Mouse (Mus musculus): ENCODE data around the gene Pex13. TPM values are rescaled to one million over a fixed set of nuclear protein-coding genes. Genes with fewer than 3 reads are reported as not detected.

Gene Pex13
- total RNA-seq (2023) = 10 to 100 TPM; 20.8 to 21.6 TPM

GRCm38 (mm10) chr11:23665798-23666501, at the start of gene Pex13:
Gene Pex13 (minus strand): TSS chr11:23665959.

DNA sequence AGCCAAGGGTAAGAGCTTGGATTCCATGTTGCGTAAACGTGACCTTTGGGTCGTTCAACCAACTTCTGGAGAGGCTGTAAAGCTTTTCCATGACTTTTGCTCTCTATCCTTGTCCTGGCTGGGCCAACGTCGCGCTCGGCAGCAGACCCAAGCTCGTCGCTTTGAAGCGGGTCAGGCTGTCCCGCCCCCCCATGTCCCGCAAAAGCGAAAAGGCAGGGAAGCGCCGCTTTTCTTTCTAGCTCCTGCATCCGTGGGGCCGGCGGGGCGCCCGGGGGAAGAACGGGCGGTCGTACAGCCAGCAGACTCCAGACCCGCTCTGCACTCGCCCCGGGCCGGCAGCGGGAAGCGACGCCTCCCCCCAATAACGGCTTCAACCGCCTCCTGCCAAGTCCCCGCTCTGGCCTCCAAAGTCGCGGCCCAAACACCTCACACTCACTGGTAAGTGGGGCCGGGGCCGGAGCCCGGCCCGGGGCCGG, 410 bp downstream of the Pex13 start, which contains the start of gene Pus10:
Gene Pus10 (plus strand): TSS at position 364 of the 476 bp plus-strand sequence.

DNA sequence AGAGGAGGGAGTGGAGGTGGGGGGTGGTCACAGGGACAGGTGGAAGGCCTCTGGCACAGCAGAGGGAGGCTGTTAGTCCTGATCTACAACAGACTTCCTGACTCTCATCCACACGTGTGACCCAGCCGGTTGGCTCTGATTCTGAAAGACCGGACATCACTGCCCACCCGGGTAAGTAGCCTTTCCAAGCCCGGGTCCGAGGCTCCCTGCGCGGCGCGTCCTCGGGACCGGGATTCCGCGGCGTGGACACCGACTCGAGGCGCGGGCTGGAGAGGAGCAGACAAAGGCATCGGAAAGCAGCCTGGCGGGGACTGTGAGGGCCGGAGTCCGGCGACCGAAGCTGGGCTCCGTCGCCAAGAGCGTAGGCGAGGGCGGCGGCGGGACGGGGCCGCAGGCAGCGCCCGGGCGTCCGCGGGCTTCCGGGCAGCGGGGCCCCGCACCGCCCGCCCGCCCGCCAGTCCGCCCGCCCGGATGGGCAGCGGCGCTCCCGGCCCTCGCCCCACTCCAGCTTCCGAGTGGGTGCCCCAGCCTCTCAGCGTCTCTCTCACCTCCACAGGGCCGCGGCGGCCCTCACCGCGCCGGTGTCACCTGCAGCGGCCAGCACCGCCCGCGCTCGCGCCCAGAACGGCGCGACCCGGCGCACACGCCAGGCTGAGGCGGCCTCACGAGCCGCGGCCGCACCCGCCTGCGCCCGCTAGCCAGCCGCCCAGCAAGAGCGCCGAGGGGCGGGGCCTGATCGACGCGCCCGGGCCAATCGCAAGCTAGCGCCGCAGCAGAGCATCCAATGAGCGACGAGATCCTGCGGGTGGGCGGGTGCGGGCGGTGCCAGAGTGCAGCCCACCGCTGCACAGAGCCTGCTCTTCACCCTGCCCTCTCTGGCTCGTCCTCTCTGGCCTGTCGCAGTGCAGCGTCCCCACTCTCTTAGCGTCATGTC, 32.5 kb downstream of the Pex13 start, which contains the start of gene 0610010F05Rik:
Gene 0610010F05Rik (minus strand): TSS at position 695 of the 934 bp plus-strand sequence.

Other genes starting within 250 kb of the Pex13 start
- gene Ahsa2, start 167.9 kb downstream of the Pex13 start, total RNA-seq (2023) = 10 to 100 TPM; 45.6 to 58.7 TPM
- gene 1700093K21Rik, start 144.8 kb downstream of the Pex13 start, total RNA-seq (2023) = not detected
- 1 to 10 TPM; 3.9 to 7.3 TPM for gene 0610010F05Rik, start 32.3 kb downstream of the Pex13 start, total RNA-seq (2023)
- gene Pus10, start 285 bp downstream of the Pex13 start, total RNA-seq (2023) = 10 to 100 TPM; 21.0 to 24.9 TPM
- gene Rel, start 105.0 kb upstream of the Pex13 start, total RNA-seq (2023) = 10 to 100 TPM; 39.3 to 42.4 TPM
- gene Papolg, start 229.3 kb upstream of the Pex13 start, total RNA-seq (2023) = 10 to 100 TPM; 38.6 to 43.5 TPM